Comparison of ENCODE assay signal across 14 mouse cellular contexts in the genomic region with DNA sequence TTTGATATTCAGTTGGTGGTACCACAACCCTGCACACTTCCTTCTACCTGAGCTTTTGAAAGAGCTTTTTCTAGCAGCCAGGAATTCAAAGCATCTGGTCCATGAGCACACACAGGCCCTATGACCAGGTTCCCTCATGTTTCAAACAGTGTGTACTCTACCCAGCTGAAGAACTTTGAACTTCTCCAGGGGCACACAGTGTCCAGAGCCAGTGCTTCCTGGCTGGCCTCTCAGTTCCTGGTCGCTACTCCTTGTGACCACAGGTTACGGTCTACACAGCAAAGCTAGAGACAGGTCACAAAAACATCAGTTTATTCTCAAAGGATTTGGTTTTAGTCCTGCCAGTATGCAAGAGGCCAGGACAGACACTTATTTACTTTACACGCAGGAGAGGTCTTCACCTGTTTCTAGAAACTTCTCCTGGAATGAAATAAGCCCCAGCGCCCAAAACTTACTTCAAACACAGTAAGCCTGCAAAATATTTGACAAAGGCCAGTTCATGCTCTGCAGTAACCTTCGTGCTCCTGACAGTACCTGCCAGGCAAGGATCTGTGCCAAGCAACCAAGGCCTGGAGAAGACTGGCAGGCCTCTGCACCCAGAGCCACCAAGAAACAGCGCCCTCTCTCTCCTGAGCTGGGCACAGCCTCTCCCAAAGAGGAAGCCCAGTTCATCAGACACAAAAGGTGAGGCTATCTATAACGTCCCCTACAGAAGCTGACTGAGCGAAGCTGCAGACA.
A peak's percentile ranks its signal among the peaks of the same experiment; 100 is the strongest.
DNase-seq lines count a peak whose midpoint lies in the region; ATAC-seq and TF ChIP-seq lines count a peak whose summit lies in the region.
"Had no signal": no experiment of that assay in that cellular context is flagged by ENCODE, and none has a peak within 500 bp of the region (broad histone marks: within the 10 kb centered on the region; RNA-seq: fewer than 3 reads in every experiment).

No protein-coding gene starts in this region.

- H3K9me3 ChIP-seq in kidney, embryonic 14.5 days (ENCODE audit: control insufficient read depth, low read length) = peaks cover 5% of the 10 kb centered on the region; the same call in 1 of the 2 replicates
- peaks cover 15% of the 10 kb centered on the region for H3K9me3 ChIP-seq in E14TG2a.4 (ENCODE audit: low read length)
- H3K9me3 ChIP-seq in liver, postnatal 0 days (ENCODE audit: low read length) = 0 out of 2 replicates have a peak, but pooled peaks cover 3% of the 10 kb centered on the region
- H3K9me3 ChIP-seq: heart, embryonic 15.5 days had no signal

- H3K9ac ChIP-seq in kidney, embryonic 14.5 days (ENCODE audit: low read depth, low read length) = no peak overlapping the region
- H3K9ac ChIP-seq in liver, postnatal 0 days (replicated peaks) = no peak overlapping the region
- H3K9ac ChIP-seq: heart, embryonic 15.5 days had no signal

- H3K4me2 ChIP-seq in kidney, embryonic 14.5 days (replicated peaks; ENCODE audit: low read depth, low read length) = no peak overlapping the region
- H3K4me2 ChIP-seq in liver, postnatal 0 days (ENCODE audit: low read depth, low read length) = no peak overlapping the region
- H3K4me2 ChIP-seq: heart, embryonic 15.5 days; midbrain, embryonic 11.5 days had no signal

- TF ChIP-seq EP300 in liver, postnatal 0 days (IDR thresholded peaks at IDR 0.05; ENCODE audit: low read depth) = peak; percentile 75; the same call in 1 of the 2 replicates

- no peak for ATAC-seq in kidney, embryonic 14.5 days (ENCODE audit: low FRiP score, low TSS enrichment)
- peak; percentile 81 for ATAC-seq in liver, postnatal 0 days
- ATAC-seq in monocyte, adult 5-6 weeks (replicated peaks; ENCODE audit: insufficient number of reproducible peaks, low FRiP score, low TSS enrichment, poor library complexity, severe bottlenecking) = no peak
- ATAC-seq in granulocyte monocyte progenitor cell, adult 5-6 weeks (replicated peaks; ENCODE audit: poor library complexity, severe bottlenecking) = no peak
- ATAC-seq in megakaryocyte-erythroid progenitor cell, adult 5-6 weeks (replicated peaks; ENCODE audit: low FRiP score, low TSS enrichment, poor library complexity, severe bottlenecking) = no peak

- DNase-seq in kidney, adult 11 months = peak; percentile 76
- peak; percentile 54 for DNase-seq in adrenal gland, postnatal 25 days
- peak; percentile 36 for DNase-seq in liver, postnatal 0 days
- DNase-seq: cerebellum, adult 11 months; layer of hippocampus, postnatal 36 days; thymus, adult 2 months had no signal

- H3K27me3 ChIP-seq in kidney, embryonic 14.5 days (ENCODE audit: control insufficient read depth, insufficient read depth, low read length) = no peaks in the 10 kb centered on the region; the same call in 1 of the 2 replicates
- H3K27me3 ChIP-seq in E14TG2a.4 (ENCODE audit: insufficient read depth, low read length) = 0 out of 2 replicates have a peak, but pooled peaks cover 3% of the 10 kb centered on the region
- no peaks in the 10 kb centered on the region for H3K27me3 ChIP-seq in liver, postnatal 0 days (ENCODE audit: insufficient read depth, low read length)
- H3K27me3 ChIP-seq: heart, embryonic 15.5 days had no signal

- no peak overlapping the region for H3K27ac ChIP-seq in kidney, embryonic 14.5 days (ENCODE audit: low read depth, low read length)
- H3K27ac ChIP-seq in liver, postnatal 0 days (ENCODE audit: low read depth) = peak overlapping the region; percentile 64
- H3K27ac ChIP-seq: gastrocnemius, adult 2 months; heart, embryonic 15.5 days had no signal

- WGBS in kidney, embryonic 14.5 days = 86% methylated on average over 8 of the region's 8 CpGs
- 67% methylated on average over 8 of the region's 8 CpGs for WGBS in liver, postnatal 0 days (ENCODE audit: insufficient replicate concordance)

- 0 out of 2 replicates have a peak, but pooled peaks have one; percentile 1 for TF ChIP-seq CTCF in E14TG2a.4 (conservative IDR thresholded peaks at IDR 0.05; ENCODE audit: low read length)
- peak; percentile 35 for TF ChIP-seq CTCF in liver, postnatal 0 days (IDR thresholded peaks at IDR 0.05; ENCODE audit: low read depth)

- H3K4me3 ChIP-seq in kidney, embryonic 14.5 days (ENCODE audit: low read length) = no peak overlapping the region
- H3K4me3 ChIP-seq in E14TG2a.4 (replicated peaks; ENCODE audit: low read length) = no peak overlapping the region
- H3K4me3 ChIP-seq in liver, postnatal 0 days (ENCODE audit: low read depth, low read length) = no peak overlapping the region
- H3K4me3 ChIP-seq: gastrocnemius, adult 2 months; heart, embryonic 15.5 days had no signal

- no peaks in the 10 kb centered on the region for H3K36me3 ChIP-seq in kidney, embryonic 14.5 days (ENCODE audit: control insufficient read depth, insufficient read depth, low read length)
- H3K36me3 ChIP-seq in E14TG2a.4 (ENCODE audit: insufficient read depth, low read length) = no peaks in the 10 kb centered on the region
- H3K36me3 ChIP-seq in liver, postnatal 0 days (replicated peaks; ENCODE audit: insufficient read depth, low read length) = no peaks in the 10 kb centered on the region
- H3K36me3 ChIP-seq: heart, embryonic 15.5 days had no signal

- peaks cover 3% of the 10 kb centered on the region; the same call in 1 of the 2 replicates for H3K4me1 ChIP-seq in kidney, embryonic 14.5 days (ENCODE audit: control insufficient read depth, insufficient read depth, low read length)
- peaks cover 3% of the 10 kb centered on the region; the same call in 1 of the 2 replicates for H3K4me1 ChIP-seq in E14TG2a.4 (replicated peaks; ENCODE audit: low read depth, low read length)
- H3K4me1 ChIP-seq in liver, postnatal 0 days (ENCODE audit: insufficient read depth) = peaks cover 6% of the 10 kb centered on the region; the same call in 1 of the 2 replicates
- H3K4me1 ChIP-seq: heart, embryonic 15.5 days had no signal
